In the genomic region with DNA sequence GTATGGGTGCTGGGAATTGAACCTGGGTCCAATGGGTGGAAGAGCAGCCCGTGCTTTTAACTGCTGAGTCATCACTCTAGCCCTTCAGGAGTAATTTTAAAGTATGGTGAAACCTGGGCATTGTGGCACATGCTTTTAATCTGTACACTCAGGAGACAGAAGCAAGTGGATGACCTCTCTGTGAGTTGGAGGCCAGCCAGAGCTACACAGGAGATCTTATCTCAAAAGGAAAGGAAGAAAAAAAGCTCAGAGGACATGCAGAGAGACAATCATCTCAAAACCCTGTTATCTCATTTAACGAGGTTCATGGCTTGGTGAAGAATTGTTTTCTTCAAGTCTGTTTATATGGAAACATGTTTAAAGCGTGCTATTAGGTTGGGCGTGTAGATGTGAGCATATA, we compare ENCODE assay signal across 20 mouse cellular contexts. TPM values are rescaled to one million over a fixed set of nuclear protein-coding genes. Genes with fewer than 3 reads are reported as not detected.
DNase-seq lines count a peak whose midpoint lies in the region; ATAC-seq lines count a peak whose summit lies in the region.
"Had no signal": no experiment of that assay in that cellular context is flagged by ENCODE, and none has a peak within 500 bp of the region (broad histone marks: within the 10 kb centered on the region; RNA-seq: fewer than 3 reads in every experiment).

No protein-coding gene starts in this region.

- no peak overlapping the region for H3K9ac ChIP-seq in kidney, embryonic 14.5 days (ENCODE audit: low read depth, low read length)
- H3K9ac ChIP-seq: forebrain, postnatal 0 days; heart, embryonic 12.5 days; limb, embryonic 15.5 days; neural tube, embryonic 13.5 days had no signal

- DNase-seq in adrenal gland, adult (ENCODE audit: inconsistent age in 2 of 2, low spot score in 1 of 2): peak; percentile 29 to 59
- no peak for DNase-seq in adrenal gland, postnatal 4 days (ENCODE audit: low spot score in 2 of 2)
- peak; percentile 65 for DNase-seq in urinary bladder, postnatal 14 days (ENCODE audit: low spot score)
- DNase-seq in urinary bladder, adult 2 months (ENCODE audit: low spot score): no peak
- DNase-seq in layer of hippocampus, adult 9-10 months (ENCODE audit: low spot score): no peak
- DNase-seq in heart, postnatal 36 days: no peak
- DNase-seq: cerebellum, adult 18-20 months; embryo, embryonic 11 days; forebrain, postnatal 0 days; gastrocnemius, postnatal 14 days; kidney, adult 18-20 months; midbrain, embryonic 14.5 days; thymus, postnatal 36 days had no signal

- H3K36me3 ChIP-seq in kidney, embryonic 14.5 days (ENCODE audit: control insufficient read depth, insufficient read depth, low read length): peaks cover 28% of the 10 kb centered on the region

- no peak overlapping the region for H3K27ac ChIP-seq in kidney, embryonic 14.5 days (ENCODE audit: low read depth, low read length)
- H3K27ac ChIP-seq: neural tube, embryonic 13.5 days had no signal

- H3K4me3 ChIP-seq in kidney, embryonic 14.5 days (ENCODE audit: low read length): no peak overlapping the region
- H3K4me3 ChIP-seq: erythroblast, embryonic 14.5 days; heart, embryonic 12.5 days; limb, embryonic 15.5 days; neural tube, embryonic 13.5 days had no signal

- no peaks in the 10 kb centered on the region for H3K4me1 ChIP-seq in kidney, embryonic 14.5 days (ENCODE audit: control insufficient read depth, insufficient read depth, low read length)
- H3K4me1 ChIP-seq: limb, embryonic 15.5 days; neural tube, embryonic 13.5 days had no signal

- H3K9me3 ChIP-seq in kidney, embryonic 14.5 days (ENCODE audit: control insufficient read depth, low read length): no peaks in the 10 kb centered on the region
- H3K9me3 ChIP-seq: heart, embryonic 12.5 days; limb, embryonic 15.5 days; neural tube, embryonic 13.5 days had no signal

- intact Hi-C loops in heart, postnatal 36 days (cut with DNase I): no loop called here

- no peaks in the 10 kb centered on the region for H3K27me3 ChIP-seq in kidney, embryonic 14.5 days (ENCODE audit: control insufficient read depth, insufficient read depth, low read length)
- H3K27me3 ChIP-seq: heart, embryonic 12.5 days; limb, embryonic 15.5 days; neural tube, embryonic 13.5 days; Patski had no signal

- peak; percentile 28; the same call in 1 of the 2 replicates for ATAC-seq in granulocyte monocyte progenitor cell, adult 5-6 weeks (replicated peaks; ENCODE audit: poor library complexity, severe bottlenecking)
- no peak for ATAC-seq in kidney, embryonic 14.5 days (ENCODE audit: low FRiP score, low TSS enrichment)
- ATAC-seq: forebrain, postnatal 0 days; Patski had no signal

- H3K4me2 ChIP-seq in kidney, embryonic 14.5 days (replicated peaks; ENCODE audit: low read depth, low read length): no peak overlapping the region
- H3K4me2 ChIP-seq: heart, embryonic 12.5 days; limb, embryonic 15.5 days; neural tube, embryonic 13.5 days had no signal

- 89% methylated on average over 4 of the region's 4 CpGs for WGBS in kidney, embryonic 14.5 days

RNA-seq across cellular contexts. Expression of a gene that starts 12.9 kb away (rescaled TPM):
- 10 to 100 TPM; 56.0 to 61.9 TPM for total RNA-seq in adrenal gland, postnatal 4 days (2021)
- 33.8 and 35.0 TPM in 2 replicates for polyA plus RNA-seq in urinary bladder, adult 2 months (2012; rRNA removed)
- total RNA-seq in granulocyte monocyte progenitor cell, adult 5-6 weeks (2014; fragmentation: Nextera tagmentation): 64.5 and 70.1 TPM in 2 replicates
- total RNA-seq in granulocyte monocyte progenitor cell, adult 5-6 weeks (2017): 71.8 and 85.0 TPM in 2 replicates
- 42.2 and 45.9 TPM in 2 replicates for polyA plus RNA-seq in kidney, embryonic 14.5 days (2014; fragmentation: Nextera tagmentation; extraction: Ambion mirVana)
- total RNA-seq in heart, postnatal 36 days (2021): 10 to 100 TPM; 34.4 to 38.5 TPM

RNA-seq across cellular contexts. Expression of a gene that starts 32.4 kb away (rescaled TPM):
- 10 to 100 TPM; 36.5 to 43.2 TPM for total RNA-seq in adrenal gland, postnatal 4 days (2021)
- polyA plus RNA-seq in urinary bladder, adult 2 months (2012; rRNA removed): 64.4 and 70.6 TPM in 2 replicates
- total RNA-seq in granulocyte monocyte progenitor cell, adult 5-6 weeks (2014; fragmentation: Nextera tagmentation): 12.8 and 18.8 TPM in 2 replicates
- total RNA-seq in granulocyte monocyte progenitor cell, adult 5-6 weeks (2017): 11.3 and 24.0 TPM in 2 replicates
- 21.0 and 26.7 TPM in 2 replicates for polyA plus RNA-seq in kidney, embryonic 14.5 days (2014; fragmentation: Nextera tagmentation; extraction: Ambion mirVana)
- total RNA-seq in heart, postnatal 36 days (2021): 10 to 100 TPM; 20.6 to 21.2 TPM

RNA-seq across cellular contexts. Expression of a gene that starts 51.4 kb away (rescaled TPM):
- 10 to 100 TPM; 74.2 to 77.0 TPM for total RNA-seq in adrenal gland, postnatal 4 days (2021)
- 106 and 107 TPM in 2 replicates for polyA plus RNA-seq in urinary bladder, adult 2 months (2012; rRNA removed)
- total RNA-seq in granulocyte monocyte progenitor cell, adult 5-6 weeks (2014; fragmentation: Nextera tagmentation): 47.8 and 52.4 TPM in 2 replicates
- 61.0 and 101 TPM in 2 replicates for total RNA-seq in granulocyte monocyte progenitor cell, adult 5-6 weeks (2017)
- 55.4 and 77.5 TPM in 2 replicates for polyA plus RNA-seq in kidney, embryonic 14.5 days (2014; fragmentation: Nextera tagmentation; extraction: Ambion mirVana)
- total RNA-seq in heart, postnatal 36 days (2021): 10 to 100 TPM; 47.1 to 49.6 TPM

RNA-seq across cellular contexts. Expression of a gene that starts 51.5 kb away (rescaled TPM):
- total RNA-seq in adrenal gland, postnatal 4 days (2021): 10 to 100 TPM; 25.3 to 25.7 TPM
- 15.0 and 15.2 TPM in 2 replicates for polyA plus RNA-seq in urinary bladder, adult 2 months (2012; rRNA removed)
- 12.0 and 16.7 TPM in 2 replicates for total RNA-seq in granulocyte monocyte progenitor cell, adult 5-6 weeks (2014; fragmentation: Nextera tagmentation)
- 31.9 and 37.4 TPM in 2 replicates for total RNA-seq in granulocyte monocyte progenitor cell, adult 5-6 weeks (2017)
- 18.3 and 30.2 TPM in 2 replicates for polyA plus RNA-seq in kidney, embryonic 14.5 days (2014; fragmentation: Nextera tagmentation; extraction: Ambion mirVana)
- 10 to 100 TPM in 1 of 2 experiments, 1 to 10 TPM in 1; 8.6 to 10.2 TPM for total RNA-seq in heart, postnatal 36 days (2021)

RNA-seq across cellular contexts. Expression of a gene that starts 59.3 kb away (rescaled TPM):
- total RNA-seq in adrenal gland, postnatal 4 days (2021): 1 to 10 TPM; 7.8 to 9.4 TPM
- polyA plus RNA-seq in urinary bladder, adult 2 months (2012; rRNA removed): 4.2 and 4.5 TPM in 2 replicates
- 3.2 and 4.4 TPM in 2 replicates for total RNA-seq in granulocyte monocyte progenitor cell, adult 5-6 weeks (2014; fragmentation: Nextera tagmentation)
- total RNA-seq in granulocyte monocyte progenitor cell, adult 5-6 weeks (2017): 3.6 and 4.1 TPM in 2 replicates
- polyA plus RNA-seq in kidney, embryonic 14.5 days (2014; fragmentation: Nextera tagmentation; extraction: Ambion mirVana): 2.2 and 4.3 TPM in 2 replicates
- 1 to 10 TPM; 1.8 to 2.9 TPM for total RNA-seq in heart, postnatal 36 days (2021)

Comparison
In these comparisons a context has a peak if more than half of its experiments do, and no peak if none do; other contexts are left out.
1. DNase-seq: peak in adrenal gland, adult (2 of 2) and urinary bladder, postnatal 14 days (single experiment); none in adrenal gland, postnatal 4 days (0 of 2), urinary bladder, adult 2 months (single experiment), layer of hippocampus, adult 9-10 months (single experiment) and heart, postnatal 36 days (0 of 2).